Mouse (Mus musculus) T-helper 2 cell (primary cell): ENCODE data around the gene Zfp423.

Source experiments
- in situ Hi-C: fragments of 300-600 bp; cut with MboI, MseI; formaldehyde crosslinking; loops from one replicate; pipeline ENCODE4 v1.15.1; 2025; ENCODE audit warnings: high pct_unique_total_duplicates

Gene Zfp423

GRCm38 (mm10) chr8:87752710-87753109 lies 206.7 kb downstream of the Zfp423 start:
- in situ Hi-C loops, result loop anchor here (5.0 kb wide), 1 partner anchor 70 kb away; no protein-coding TSS in a partner anchor

- in situ Hi-C loops, result no loop called here
These were observed 211.8 kb downstream of the Zfp423 start for GRCm38 (mm10) chr8:87747582-87747981.

GRCm38 (mm10) chr8:87747142-87747541 lies 212.3 kb downstream of the Zfp423 start:
- in situ Hi-C loops, result no loop called here

GRCm38 (mm10) chr8:87746072-87746471 lies 213.3 kb downstream of the Zfp423 start:
- in situ Hi-C loops, result no loop called here

GRCm38 (mm10) chr8:87745125-87745698 lies 214.2 kb downstream of the Zfp423 start:
- in situ Hi-C loops, result no loop called here

- in situ Hi-C loops, result no loop called here
These were observed 214.8 kb downstream of the Zfp423 start for GRCm38 (mm10) chr8:87744556-87744955.

GRCm38 (mm10) chr8:87742016-87742415 lies 217.4 kb downstream of the Zfp423 start:
- in situ Hi-C loops, result no loop called here

- in situ Hi-C loops, result no loop called here
These were observed 218.4 kb downstream of the Zfp423 start for GRCm38 (mm10) chr8:87740946-87741530.

- in situ Hi-C loops, result no loop called here
These were observed 221.5 kb downstream of the Zfp423 start for GRCm38 (mm10) chr8:87737900-87738299.

- in situ Hi-C loops, result no loop called here
These were observed 224.5 kb downstream of the Zfp423 start for GRCm38 (mm10) chr8:87734902-87735301.

GRCm38 (mm10) chr8:87734496-87734895 lies 224.9 kb downstream of the Zfp423 start:
- in situ Hi-C loops, result no loop called here

- in situ Hi-C loops, result no loop called here
These were observed 228.3 kb downstream of the Zfp423 start for GRCm38 (mm10) chr8:87731062-87731461.

- in situ Hi-C loops, result no loop called here
These were observed 236.4 kb downstream of the Zfp423 start for GRCm38 (mm10) chr8:87723015-87723414.

- in situ Hi-C loops, result no loop called here
These were observed 240.1 kb downstream of the Zfp423 start for GRCm38 (mm10) chr8:87719137-87719815.

GRCm38 (mm10) chr8:87717445-87717844 lies 241.9 kb downstream of the Zfp423 start:
- in situ Hi-C loops, result no loop called here

- in situ Hi-C loops, result no loop called here
These were observed 242.6 kb downstream of the Zfp423 start for GRCm38 (mm10) chr8:87716726-87717248.

- in situ Hi-C loops, result no loop called here
These were observed 243.4 kb downstream of the Zfp423 start for GRCm38 (mm10) chr8:87715731-87716682.

- in situ Hi-C loops, result no loop called here
These were observed 245.4 kb downstream of the Zfp423 start for GRCm38 (mm10) chr8:87713946-87714345.

- in situ Hi-C loops, result no loop called here
These were observed 247.4 kb downstream of the Zfp423 start for GRCm38 (mm10) chr8:87711955-87712354.

GRCm38 (mm10) chr8:87708127-87708637 lies 251.2 kb downstream of the Zfp423 start:
- in situ Hi-C loops, result no loop called here

- in situ Hi-C loops, result no loop called here
These were observed 252.2 kb downstream of the Zfp423 start for GRCm38 (mm10) chr8:87707176-87707575.
